Mouse (Mus musculus): ENCODE measurements around the gene Olfr532. TPM values are rescaled to one million over a fixed set of nuclear protein-coding genes. Genes with fewer than 3 reads are reported as not detected.
"Not testable (repeated sequence)": the region's sequence is repeated elsewhere in the genome, so short reads cannot be mapped to it uniquely, and the experiment has no call there.

Gene Olfr532
- not detected in 2 replicates for polyA plus RNA-seq (2016; fragmentation: Nextera tagmentation; extraction: Ambion mirVana)

DNA sequence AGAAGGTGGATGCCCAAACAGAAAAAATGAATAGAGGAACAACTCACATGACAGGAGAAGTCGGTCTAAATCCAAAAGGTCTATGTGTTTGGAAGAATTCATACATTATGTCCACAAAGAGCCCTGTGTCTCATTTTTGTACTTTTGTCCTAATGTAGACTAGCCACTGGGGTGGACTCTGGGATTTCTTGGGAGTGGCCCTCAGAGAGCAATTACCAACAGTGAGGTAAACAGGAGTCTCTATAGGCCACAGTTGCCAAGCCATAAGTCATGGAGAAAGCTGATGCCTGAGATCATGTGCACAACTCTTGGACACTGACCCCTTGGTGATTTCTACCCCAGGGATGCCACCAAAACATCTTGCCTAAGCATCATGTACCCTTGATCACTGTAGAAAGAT lies at the start of gene Olfr532:
Gene Olfr532, minus strand, starts transcription at position 101 of the 400 bp plus-strand sequence.
- no peaks in the 10 kb centered on the region for H3K9me3 ChIP-seq
- no peaks in the 10 kb centered on the region for H3K27me3 ChIP-seq (replicated peaks; ENCODE audit: low read depth, poor library complexity, severe bottlenecking)
- H3K4me3 ChIP-seq: no peak within 1 kb of the TSS
- H3K36me3 ChIP-seq (replicated peaks): no peaks in the 10 kb centered on the region
- no peaks in the 10 kb centered on the region for H3K4me1 ChIP-seq
- 90% methylated on average over 1 of the region's 1 CpGs for WGBS
- no peak within 1 kb of the TSS for H3K27ac ChIP-seq (replicated peaks)
- DNase-seq (ENCODE audit: low spot score): no peak

DNA sequence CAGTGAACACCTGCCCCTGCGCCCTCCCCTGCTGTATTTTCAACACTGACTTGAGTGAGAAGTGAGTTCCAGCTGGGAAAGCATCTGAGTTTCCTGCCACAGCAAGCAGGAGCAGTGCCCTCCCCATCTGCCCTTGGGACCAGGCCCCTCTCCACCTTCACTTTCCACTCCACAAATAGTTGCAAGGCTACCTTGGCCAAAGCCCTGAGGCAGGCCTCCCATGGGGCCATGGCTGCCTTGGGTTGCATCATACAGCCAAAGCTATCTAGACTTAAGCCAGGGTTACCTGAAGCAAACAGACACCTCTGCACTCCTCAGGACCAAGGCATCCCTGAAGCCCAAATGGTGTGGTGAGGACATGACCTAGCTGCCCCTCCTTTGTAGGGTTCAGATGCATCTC lies 41.6 kb upstream of the Olfr532 start, which contains the start of gene Olfr533:
Gene Olfr533, plus strand, starts transcription at position 301 of the 400 bp plus-strand sequence.
- H3K27me3 ChIP-seq (replicated peaks; ENCODE audit: low read depth, poor library complexity, severe bottlenecking); H3K9me3 ChIP-seq; H3K4me3 ChIP-seq; DNase-seq (ENCODE audit: low spot score); H3K4me1 ChIP-seq; H3K27ac ChIP-seq (replicated peaks); H3K36me3 ChIP-seq (replicated peaks): not testable (repeated sequence)
- 100% methylated on average over 1 of the region's 1 CpGs for WGBS

GRCm38 (mm10) chr7:140443141-140443540 lies 21.7 kb upstream of the Olfr532 start:
- WGBS: 84% methylated on average over 1 of the region's 1 CpGs
- H3K36me3 ChIP-seq (replicated peaks): no peaks in the 10 kb centered on the region
- no peak for DNase-seq (ENCODE audit: low spot score)
- H3K27me3 ChIP-seq (replicated peaks; ENCODE audit: low read depth, poor library complexity, severe bottlenecking): no peaks in the 10 kb centered on the region
- no peak overlapping the region for H3K4me3 ChIP-seq
- no peaks in the 10 kb centered on the region for H3K4me1 ChIP-seq
- no peak overlapping the region for H3K27ac ChIP-seq (replicated peaks)
- H3K9me3 ChIP-seq: no peaks in the 10 kb centered on the region

DNA sequence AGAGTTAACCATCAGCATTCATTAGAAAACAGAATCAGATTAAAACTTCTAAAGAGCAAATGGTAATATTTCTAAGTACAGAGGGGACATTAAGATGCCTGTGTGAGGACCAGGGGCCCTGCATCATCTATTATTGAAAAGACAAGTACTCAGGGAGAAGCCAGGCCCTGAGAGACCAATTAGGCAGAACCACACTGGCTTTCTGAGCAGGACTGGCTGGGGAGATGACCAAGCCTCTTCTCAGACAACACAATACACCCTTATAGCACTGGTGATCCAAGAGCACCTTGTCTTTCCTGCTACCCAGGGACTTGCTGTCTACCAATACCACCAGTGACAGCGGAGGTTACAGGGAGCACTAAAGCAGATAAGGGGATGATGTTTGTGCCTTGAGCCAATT lies 18.6 kb downstream of the Olfr532 start, which contains the start of gene Olfr531:
Gene Olfr531, minus strand, starts transcription at position 101 of the 400 bp plus-strand sequence.
- H3K27ac ChIP-seq (replicated peaks): no peak within 1 kb of the TSS
- no peak for DNase-seq (ENCODE audit: low spot score)
- WGBS: 90% methylated on average over 1 of the region's 1 CpGs
- H3K4me3 ChIP-seq: no peak within 1 kb of the TSS
- H3K36me3 ChIP-seq (replicated peaks): no peaks in the 10 kb centered on the region
- H3K27me3 ChIP-seq (replicated peaks; ENCODE audit: low read depth, poor library complexity, severe bottlenecking): no peaks in the 10 kb centered on the region
- no peaks in the 10 kb centered on the region for H3K4me1 ChIP-seq
- no peaks in the 10 kb centered on the region for H3K9me3 ChIP-seq

- WGBS: 96% methylated on average over 2 of the region's 2 CpGs
- H3K4me1 ChIP-seq: no peaks in the 10 kb centered on the region
- H3K36me3 ChIP-seq (replicated peaks): no peaks in the 10 kb centered on the region
- no peak overlapping the region for H3K27ac ChIP-seq (replicated peaks)
- no peak overlapping the region for H3K4me3 ChIP-seq
- no peaks in the 10 kb centered on the region for H3K9me3 ChIP-seq
- no peak for DNase-seq (ENCODE audit: low spot score)
- H3K27me3 ChIP-seq (replicated peaks; ENCODE audit: low read depth, poor library complexity, severe bottlenecking): no peaks in the 10 kb centered on the region
Measured at GRCm38 (mm10) chr7:140376911-140377310, 44.5 kb downstream of the Olfr532 start.

- no peaks in the 10 kb centered on the region for H3K4me1 ChIP-seq
- no peak for DNase-seq (ENCODE audit: low spot score)
- WGBS: 29% methylated on average over 1 of the region's 1 CpGs
Measured at GRCm38 (mm10) chr7:140376231-140376630, 45.2 kb downstream of the Olfr532 start, which contains the start of gene Olfr530. TSS of gene Olfr530 (minus strand) at chr7:140376331.

DNA sequence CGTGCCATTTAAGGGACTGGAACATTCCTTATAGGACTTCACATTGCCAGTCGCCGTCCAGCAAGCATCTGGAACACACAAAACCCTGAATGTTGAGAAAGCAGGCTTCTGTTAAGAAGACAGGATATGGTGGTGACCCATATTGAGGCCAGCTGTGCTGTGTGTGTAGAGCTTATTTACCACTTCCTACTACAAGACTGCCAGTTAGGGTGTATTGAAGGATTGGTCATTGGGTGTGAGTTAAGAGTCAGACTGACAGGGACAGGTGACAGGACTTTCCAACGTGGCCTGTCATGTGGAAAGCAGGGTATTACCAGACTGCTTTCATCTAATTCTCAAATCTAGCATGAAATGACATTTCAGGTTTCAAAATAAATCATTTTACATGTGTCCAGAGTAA lies 47.1 kb downstream of the Olfr532 start:
- 80% methylated on average over 4 of the region's 4 CpGs for WGBS

More at GRCm38 (mm10) chr7:140376231-140376630, 45.2 kb downstream of the Olfr532 start, which contains the start of gene Olfr530:
- H3K27ac ChIP-seq (replicated peaks): no peak within 1 kb of the TSS
- no peaks in the 10 kb centered on the region for H3K9me3 ChIP-seq
- H3K36me3 ChIP-seq (replicated peaks): no peaks in the 10 kb centered on the region
- no peaks in the 10 kb centered on the region for H3K27me3 ChIP-seq (replicated peaks; ENCODE audit: low read depth, poor library complexity, severe bottlenecking)
- no peak within 1 kb of the TSS for H3K4me3 ChIP-seq

More for the DNA sequence above, 47.1 kb downstream of the Olfr532 start:
- H3K36me3 ChIP-seq (replicated peaks): no peaks in the 10 kb centered on the region
- no peak overlapping the region for H3K27ac ChIP-seq (replicated peaks)
- no peaks in the 10 kb centered on the region for H3K9me3 ChIP-seq
- DNase-seq (ENCODE audit: low spot score): no peak
- H3K4me3 ChIP-seq: no peak overlapping the region
- H3K27me3 ChIP-seq (replicated peaks; ENCODE audit: low read depth, poor library complexity, severe bottlenecking): no peaks in the 10 kb centered on the region
- H3K4me1 ChIP-seq: no peaks in the 10 kb centered on the region

Other genes with a start within 250 kb of the Olfr532 start
- not detected in 2 replicates for gene Olfr523, start 248.4 kb downstream of the Olfr532 start, polyA plus RNA-seq (2016; fragmentation: Nextera tagmentation; extraction: Ambion mirVana)
- not detected in 2 replicates for gene Olfr524, start 215.7 kb downstream of the Olfr532 start, polyA plus RNA-seq (2016; fragmentation: Nextera tagmentation; extraction: Ambion mirVana)
- not detected in 2 replicates for gene Cd163l1, start 203.4 kb downstream of the Olfr532 start, polyA plus RNA-seq (2016; fragmentation: Nextera tagmentation; extraction: Ambion mirVana)
- gene 5830411N06Rik, start 174.4 kb downstream of the Olfr532 start, polyA plus RNA-seq (2016; fragmentation: Nextera tagmentation; extraction: Ambion mirVana): not detected in 2 replicates
- gene Olfr525, start 100.8 kb downstream of the Olfr532 start, polyA plus RNA-seq (2016; fragmentation: Nextera tagmentation; extraction: Ambion mirVana): 0.03 TPM in 1 of 2 replicates, not detected in the other
- not detected in 2 replicates for gene Olfr527, start 87.6 kb downstream of the Olfr532 start, polyA plus RNA-seq (2016; fragmentation: Nextera tagmentation; extraction: Ambion mirVana)
- gene Olfr60, start 60.0 kb downstream of the Olfr532 start, polyA plus RNA-seq (2016; fragmentation: Nextera tagmentation; extraction: Ambion mirVana): not detected in 2 replicates
- not detected in 2 replicates for gene Olfr530, start 45.3 kb downstream of the Olfr532 start, polyA plus RNA-seq (2016; fragmentation: Nextera tagmentation; extraction: Ambion mirVana)
- not detected in 2 replicates for gene Olfr531, start 18.7 kb downstream of the Olfr532 start, polyA plus RNA-seq (2016; fragmentation: Nextera tagmentation; extraction: Ambion mirVana)
- gene Olfr533, start 41.7 kb upstream of the Olfr532 start, polyA plus RNA-seq (2016; fragmentation: Nextera tagmentation; extraction: Ambion mirVana): not detected in 2 replicates
- not detected in 2 replicates for gene Olfr535, start 62.6 kb upstream of the Olfr532 start, polyA plus RNA-seq (2016; fragmentation: Nextera tagmentation; extraction: Ambion mirVana)
- gene Olfr536, start 85.8 kb upstream of the Olfr532 start, polyA plus RNA-seq (2016; fragmentation: Nextera tagmentation; extraction: Ambion mirVana): not detected in 2 replicates
- gene Olfr538, start 146.2 kb upstream of the Olfr532 start, polyA plus RNA-seq (2016; fragmentation: Nextera tagmentation; extraction: Ambion mirVana): not detected in 2 replicates
- 0.01 TPM in 1 of 2 replicates, not detected in the other for gene Olfr46, start 179.6 kb upstream of the Olfr532 start, polyA plus RNA-seq (2016; fragmentation: Nextera tagmentation; extraction: Ambion mirVana)
- not detected in 2 replicates for gene Olfr61, start 207.3 kb upstream of the Olfr532 start, polyA plus RNA-seq (2016; fragmentation: Nextera tagmentation; extraction: Ambion mirVana)
- gene Olfr53, start 224.8 kb upstream of the Olfr532 start, polyA plus RNA-seq (2016; fragmentation: Nextera tagmentation; extraction: Ambion mirVana): not detected in 2 replicates
- not detected in 2 replicates for gene Olfr539, start 238.3 kb upstream of the Olfr532 start, polyA plus RNA-seq (2016; fragmentation: Nextera tagmentation; extraction: Ambion mirVana)